Mouse (Mus musculus) cerebellum, adult 11-12 months (tissue): ENCODE measurements at regions not wholly inside any gene's neighbourhood (a gene's known extent, or its start where the extent isn't known, plus 50 kb on each side); places are given as distances from the start of the nearest gene placed in this dataset.
"Not testable (repeated sequence)": the region's sequence is repeated elsewhere in the genome, so short reads cannot be mapped to it uniquely, and the experiment has no call there.

Experiments
- DNase-seq: peaks from one replicate; pipeline ENCODE4 v3.0.0; 2022

DNA sequence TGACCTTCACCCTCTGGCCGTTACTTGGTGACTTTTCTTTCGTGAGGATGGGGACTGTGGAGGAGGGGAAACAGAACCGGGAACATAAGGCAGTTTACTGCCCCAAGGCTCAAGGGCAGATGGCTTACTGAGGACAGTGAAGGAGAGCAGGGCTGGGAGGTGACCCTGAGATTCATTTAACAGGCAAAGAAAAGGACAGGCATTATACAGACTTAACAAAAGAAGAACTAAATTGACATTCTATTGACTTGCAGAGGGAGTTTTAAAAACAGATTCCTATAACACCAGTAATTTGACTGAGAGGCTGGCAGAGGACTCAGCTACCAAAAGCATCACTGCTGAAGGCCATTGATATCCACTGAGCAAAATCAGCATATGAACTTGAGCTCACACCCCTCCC, 153.0 kb upstream of the 1700012A03Rik start:
- DNase-seq: peak; percentile 26

DNA sequence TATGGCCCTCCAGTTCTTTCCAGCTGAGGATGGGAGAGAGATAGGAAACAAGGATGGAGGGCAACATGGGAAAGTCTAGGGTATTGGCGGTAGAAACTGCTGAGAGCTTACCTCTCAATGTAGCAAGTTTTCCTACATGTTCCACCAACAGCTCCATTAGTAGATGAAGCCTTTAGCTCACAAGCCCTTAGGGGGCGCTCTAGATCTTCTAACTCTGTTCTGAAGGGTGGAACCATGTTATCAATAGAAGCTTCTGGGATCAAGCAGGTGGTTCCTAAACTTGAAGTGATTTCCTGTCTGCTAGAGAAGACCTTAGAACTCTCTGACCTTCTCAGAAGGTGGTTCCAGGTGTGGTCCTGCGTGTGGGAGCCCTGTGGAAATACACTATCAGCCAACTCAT, 154.2 kb upstream of the 1700012A03Rik start:
- DNase-seq: no peak

DNA sequence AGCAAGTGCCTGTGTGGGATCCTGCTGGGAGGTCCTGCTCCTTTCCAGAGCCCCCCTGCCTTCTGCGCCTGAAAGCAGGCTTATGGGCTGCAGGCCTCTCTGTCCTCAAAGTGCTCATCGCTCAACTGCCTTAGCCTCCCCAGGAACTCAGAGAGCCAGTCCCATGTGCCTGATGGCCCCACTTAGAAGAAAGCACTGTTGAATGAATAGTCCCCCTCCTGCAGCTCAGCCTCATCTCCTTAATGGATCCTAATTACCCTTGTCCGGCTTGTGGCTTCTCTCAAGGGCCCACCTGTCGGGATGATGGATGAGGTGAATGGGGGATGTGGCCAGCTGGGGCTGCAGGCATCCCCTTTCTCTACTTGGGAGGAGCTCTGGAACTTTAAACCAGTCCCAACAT, 163.1 kb upstream of the 1700012A03Rik start:
- no peak for DNase-seq

DNA sequence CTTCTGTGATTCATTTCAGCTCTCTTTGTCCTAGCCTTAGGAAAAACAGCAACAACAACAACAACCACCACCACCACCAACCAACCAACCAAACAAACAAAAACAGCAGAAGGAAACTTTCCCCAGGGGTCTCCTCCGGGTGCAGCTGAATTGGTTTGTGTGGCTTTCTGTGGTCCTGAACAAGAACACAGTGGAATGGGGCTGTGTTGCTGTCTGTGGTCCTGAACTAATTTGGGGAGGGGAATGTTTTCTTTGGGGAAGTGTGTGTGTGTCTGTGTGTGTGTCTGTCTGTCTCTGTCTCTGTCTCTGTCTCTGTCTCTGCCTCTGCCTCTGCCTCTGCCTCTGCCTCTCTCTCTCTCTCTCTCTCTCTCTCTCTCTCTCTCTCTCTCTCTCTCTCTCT, 164.8 kb upstream of the 1700012A03Rik start:
- not testable (repeated sequence) for DNase-seq

DNA sequence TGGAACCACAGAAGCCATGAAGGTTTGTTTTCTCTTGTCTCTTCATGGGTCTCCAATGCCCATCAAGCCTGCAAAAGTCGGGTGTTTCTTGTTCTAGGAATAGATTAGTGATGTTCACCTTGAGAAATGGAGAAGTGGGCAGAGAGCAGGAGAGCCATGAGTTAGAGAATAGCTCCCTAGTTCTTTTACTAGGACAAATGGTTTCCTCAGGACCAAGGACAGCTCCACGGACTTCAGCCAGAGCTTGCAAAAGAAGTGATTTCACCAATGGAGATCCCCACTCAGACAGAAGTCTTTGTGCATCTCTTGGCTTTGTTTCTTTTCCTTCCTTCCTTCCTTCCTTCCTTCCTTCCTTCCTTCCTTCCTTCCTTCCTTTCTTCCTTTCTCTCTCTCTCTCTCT, 166.3 kb upstream of the 1700012A03Rik start:
- no peak for DNase-seq

DNA sequence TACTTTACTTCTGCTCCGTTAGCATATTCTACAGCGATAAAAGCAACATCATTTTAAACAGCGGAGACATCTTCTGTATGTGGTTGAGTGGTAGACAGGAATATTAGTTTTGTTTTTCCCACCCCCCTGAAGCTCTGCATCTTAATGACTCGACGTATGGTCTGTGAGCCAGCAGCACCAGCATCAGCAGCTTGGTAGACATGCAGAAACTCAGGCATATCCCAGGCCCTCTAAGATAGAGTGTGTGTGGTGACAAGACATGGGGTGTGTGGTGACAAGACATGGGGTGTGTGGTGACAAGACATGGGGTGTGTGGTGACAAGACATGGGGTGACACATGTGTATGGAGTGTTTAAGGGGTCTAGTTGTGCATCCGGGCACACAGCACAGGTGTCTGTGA, 175.4 kb upstream of the 1700012A03Rik start:
- DNase-seq: no peak

DNA sequence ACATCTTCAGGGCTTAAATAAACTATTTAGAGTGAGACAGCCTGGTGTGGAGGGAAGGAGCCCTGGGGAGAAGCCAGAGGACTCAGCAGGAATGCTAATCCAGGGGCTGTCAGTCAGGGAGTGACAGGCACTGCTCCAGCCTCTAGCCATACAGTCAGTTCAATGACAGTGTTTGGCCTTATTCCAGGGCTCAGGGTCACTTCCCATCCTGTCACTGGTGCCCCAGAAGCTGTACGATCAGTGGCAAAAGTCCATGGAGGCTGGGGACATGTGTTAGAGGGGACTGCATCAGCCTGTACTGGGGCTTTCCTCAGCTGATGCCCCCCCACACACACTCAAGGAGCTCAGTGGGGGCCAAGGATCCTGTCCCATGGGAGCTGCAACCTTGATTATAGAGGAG, 176.1 kb upstream of the 1700012A03Rik start:
- no peak for DNase-seq

DNA sequence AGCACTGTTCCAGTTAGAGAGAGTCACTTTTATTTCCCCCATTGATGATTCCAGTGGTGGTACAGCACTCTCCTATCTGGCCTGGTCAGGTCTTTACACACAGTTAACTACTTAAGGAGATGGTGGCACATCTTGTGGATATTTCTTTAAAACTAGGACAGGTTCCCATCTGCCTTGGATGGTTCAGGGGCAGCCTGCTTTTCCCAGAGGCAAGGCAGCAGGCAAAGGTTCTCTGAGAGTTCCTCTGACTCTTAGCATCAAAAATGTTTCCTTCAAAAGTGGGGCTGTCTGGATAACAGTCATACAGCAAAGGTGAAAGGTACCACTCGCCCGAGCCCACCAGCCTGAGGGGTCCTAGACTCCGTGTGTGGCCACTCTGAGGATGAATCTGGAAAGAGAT, 178.3 kb upstream of the 1700012A03Rik start:
- no peak for DNase-seq

DNA sequence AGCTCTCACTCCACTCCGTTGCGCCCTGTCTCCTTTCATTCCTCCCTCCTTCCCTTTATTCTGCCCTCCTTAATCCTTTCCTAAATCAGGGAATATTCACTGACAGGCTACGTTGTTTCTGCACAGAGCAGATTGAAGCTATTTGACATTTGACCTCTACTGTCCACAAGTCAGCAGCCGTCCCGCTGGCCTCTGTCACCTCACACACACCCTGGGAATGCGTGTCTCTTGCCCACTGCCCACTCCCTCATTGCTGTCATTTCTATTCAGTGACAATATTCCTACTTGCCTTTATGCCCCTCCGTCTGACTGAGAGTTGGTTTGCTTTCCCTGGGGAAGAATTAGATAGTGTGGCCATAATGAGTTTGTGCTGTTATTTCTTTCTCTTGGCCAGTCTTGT, 188.1 kb upstream of the 1700012A03Rik start:
- no peak for DNase-seq

DNA sequence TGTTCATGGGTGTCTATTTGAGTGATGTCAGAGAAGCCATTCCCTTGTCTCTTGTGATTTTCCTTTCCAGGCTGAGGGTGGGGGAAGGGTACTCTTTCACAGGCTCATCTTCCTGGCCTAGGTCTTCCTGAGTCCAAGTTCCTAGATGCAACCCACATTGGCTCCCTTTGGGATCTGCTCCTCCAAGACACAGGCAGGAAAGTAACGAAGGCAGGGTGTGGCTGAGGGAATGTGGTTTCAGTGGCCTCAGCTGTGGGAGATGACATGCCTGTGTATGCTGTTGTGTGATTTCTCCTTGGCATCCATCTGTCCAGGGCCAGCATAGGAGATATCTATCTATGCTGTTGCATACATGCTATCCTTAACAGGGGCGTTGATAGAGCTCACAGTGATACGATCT, 190.4 kb upstream of the 1700012A03Rik start:
- DNase-seq: no peak

DNA sequence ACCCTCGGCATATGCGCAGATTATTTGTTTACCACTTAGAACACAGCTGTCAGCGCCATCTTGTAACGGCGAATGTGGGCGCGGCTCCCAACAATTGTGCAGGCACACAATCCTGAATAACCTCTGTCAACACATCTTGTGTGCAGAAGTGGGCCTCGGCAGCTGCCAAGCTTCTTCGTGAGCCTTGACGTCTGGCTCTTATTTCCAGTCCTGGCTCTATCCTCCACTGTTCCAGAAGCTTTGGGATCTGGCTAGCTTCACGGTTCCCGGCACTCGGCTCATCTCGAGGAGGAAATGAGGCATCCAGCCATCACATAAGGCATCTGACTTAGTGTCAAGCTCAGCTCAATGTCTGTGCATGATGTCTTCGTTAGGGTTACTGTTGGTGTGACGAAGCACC, 195.8 kb upstream of the 1700012A03Rik start:
- no peak for DNase-seq

DNA sequence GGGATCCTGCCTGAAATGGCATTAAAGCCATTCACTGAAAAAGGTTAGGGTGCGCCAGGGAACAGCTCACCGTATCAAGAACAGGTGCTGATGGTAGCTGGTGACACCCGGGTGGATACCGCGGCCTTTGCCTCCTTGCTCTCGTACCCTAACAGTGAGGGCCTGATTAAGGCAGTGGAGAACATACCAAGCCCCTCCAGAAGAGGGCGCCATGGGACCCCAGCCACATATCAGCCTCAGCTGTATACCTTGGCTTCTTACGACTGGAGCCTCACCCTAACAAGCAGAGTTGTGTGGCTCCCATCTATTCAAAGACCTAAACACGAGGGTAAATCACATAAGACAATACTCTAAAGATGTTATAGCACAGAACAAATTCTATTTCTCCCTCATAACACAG, 203.7 kb upstream of the 1700012A03Rik start:
- DNase-seq: no peak

DNA sequence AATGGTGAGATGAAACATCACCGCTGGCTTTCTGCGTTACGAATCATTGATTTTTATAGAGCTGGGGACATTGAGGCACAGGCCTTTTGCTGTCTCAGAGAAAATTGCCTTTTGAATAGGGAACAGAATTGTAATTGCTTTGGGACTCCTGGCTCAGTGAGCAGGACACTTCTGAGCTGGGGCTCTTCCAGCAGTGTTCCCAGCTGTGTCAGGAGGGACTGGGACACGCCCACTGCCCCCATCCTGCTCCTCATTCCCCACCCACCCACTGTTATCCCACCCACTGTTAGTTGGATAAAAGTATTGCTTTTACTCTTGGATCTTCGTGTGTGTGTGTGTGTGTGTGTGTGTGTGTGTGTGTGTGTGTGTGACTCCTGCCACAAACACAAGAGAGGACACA, 204.4 kb upstream of the 1700012A03Rik start:
- DNase-seq: no peak

DNA sequence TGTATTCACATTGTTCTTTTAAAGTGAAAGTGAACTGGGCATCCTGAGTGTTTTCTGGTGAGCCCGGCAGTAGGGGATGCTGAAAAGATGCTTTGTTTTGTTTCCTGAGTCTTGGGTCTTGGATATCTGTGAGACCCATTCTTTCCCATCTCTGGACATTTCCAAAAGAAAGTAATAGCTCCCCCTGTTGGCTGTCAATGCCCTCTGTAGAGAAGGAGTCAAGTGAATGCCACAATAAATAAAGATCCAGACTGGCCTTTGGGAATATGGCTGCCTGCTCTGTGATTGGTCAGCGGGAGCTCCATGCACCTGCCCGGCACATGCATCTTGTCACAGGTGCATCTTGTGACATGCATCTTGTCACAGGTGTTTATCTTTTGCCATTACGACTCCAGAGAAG, 209.4 kb upstream of the 1700012A03Rik start:
- DNase-seq: no peak

DNA sequence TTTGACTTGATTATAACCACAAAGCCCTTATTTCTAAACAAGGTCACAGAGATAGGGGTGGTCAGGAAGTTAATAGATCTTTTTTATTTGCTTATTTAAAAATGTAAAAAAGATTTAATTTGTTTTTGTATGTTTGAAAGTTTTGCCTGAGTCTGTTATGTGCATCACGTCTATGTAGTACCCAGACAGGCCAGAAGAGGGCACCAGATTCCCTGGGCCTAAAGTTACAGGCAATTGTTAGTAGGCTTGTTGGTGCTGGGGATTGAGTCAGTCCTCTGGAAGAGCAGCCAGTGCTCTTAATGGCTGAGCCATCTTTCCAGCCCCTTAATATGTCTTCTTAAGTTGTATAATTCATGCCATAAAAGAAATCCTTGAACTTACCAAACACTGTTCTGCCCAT, 211.5 kb upstream of the 1700012A03Rik start:
- DNase-seq: no peak

DNA sequence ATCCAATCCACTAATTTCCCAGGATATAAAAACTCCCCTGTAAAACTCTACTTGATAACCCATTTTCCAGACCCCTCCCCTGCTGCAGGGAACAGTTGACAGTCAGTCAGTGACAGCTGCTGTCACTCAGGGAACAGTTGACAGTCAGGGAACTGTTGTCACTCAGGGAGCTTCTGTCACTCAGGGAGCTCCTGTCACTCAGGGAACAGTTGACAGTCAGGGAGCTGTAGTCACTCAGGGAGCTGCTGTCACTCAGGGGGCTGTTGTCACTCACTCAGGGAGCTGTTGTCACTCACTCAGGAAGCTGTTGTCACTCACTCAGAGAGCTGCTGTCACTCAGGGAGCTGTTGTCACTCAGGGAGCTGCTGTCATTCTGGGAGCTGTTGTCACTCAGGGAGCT, 214.3 kb upstream of the 1700012A03Rik start:
- DNase-seq: no peak

DNA sequence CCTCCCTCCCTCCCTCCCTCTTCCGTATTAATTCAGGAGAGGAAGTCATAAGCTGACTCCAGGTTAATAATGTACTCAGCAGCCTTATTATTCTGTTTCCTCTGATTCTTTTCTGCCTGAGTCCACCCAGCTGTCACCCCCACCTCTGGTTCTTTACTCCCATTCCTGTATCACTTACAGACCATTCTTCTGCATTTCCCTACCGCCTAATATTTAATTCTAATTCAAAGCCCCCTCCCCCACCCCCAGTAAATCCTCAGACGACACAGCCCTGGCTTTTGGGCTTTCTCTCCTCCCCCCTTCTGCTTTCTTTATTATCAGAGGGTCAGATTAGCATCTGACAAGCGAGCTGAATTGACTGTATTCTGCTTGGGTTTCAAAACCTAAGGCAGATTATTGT, 215.5 kb upstream of the 1700012A03Rik start:
- no peak for DNase-seq

DNA sequence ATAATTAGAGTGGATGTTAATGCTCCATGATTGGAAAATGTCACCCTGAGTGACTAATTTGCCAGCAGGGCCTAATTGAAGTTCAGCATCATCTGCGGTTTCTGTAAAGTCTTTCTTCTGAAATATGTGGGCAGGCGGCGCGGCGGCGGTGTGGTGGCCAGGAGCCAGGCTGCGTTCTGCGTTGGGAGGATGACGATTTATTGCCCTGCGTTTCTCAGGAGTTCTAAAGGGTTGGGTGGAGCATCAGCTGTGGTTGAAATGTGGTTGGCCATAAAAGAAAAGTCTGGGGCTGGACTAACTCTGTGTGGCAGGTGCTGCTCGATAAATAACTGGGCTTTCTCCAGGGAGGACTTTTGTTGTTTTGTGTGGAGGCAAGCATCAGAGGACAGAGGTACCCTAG, 219.4 kb upstream of the 1700012A03Rik start:
- no peak for DNase-seq

DNA sequence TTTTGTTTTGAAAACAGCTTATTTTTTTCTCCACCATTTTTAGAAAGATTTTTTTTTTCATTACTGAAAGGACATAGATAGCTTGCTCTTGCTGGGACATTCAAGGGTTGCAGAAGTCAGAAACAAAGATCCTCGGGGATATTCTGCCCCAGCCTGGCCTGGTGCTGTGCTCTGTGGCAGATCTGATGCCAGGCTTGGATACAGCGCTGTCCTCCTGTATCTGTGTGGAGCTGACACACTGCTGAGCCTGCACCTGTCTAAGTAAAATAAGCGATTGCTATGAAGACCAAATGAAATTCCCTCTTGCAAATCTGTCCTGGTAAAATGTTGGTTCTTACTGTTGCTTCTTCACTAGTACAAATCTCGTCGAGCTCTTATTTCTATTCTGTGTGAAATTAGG, 226.4 kb upstream of the 1700012A03Rik start:
- DNase-seq: peak; percentile 59

DNA sequence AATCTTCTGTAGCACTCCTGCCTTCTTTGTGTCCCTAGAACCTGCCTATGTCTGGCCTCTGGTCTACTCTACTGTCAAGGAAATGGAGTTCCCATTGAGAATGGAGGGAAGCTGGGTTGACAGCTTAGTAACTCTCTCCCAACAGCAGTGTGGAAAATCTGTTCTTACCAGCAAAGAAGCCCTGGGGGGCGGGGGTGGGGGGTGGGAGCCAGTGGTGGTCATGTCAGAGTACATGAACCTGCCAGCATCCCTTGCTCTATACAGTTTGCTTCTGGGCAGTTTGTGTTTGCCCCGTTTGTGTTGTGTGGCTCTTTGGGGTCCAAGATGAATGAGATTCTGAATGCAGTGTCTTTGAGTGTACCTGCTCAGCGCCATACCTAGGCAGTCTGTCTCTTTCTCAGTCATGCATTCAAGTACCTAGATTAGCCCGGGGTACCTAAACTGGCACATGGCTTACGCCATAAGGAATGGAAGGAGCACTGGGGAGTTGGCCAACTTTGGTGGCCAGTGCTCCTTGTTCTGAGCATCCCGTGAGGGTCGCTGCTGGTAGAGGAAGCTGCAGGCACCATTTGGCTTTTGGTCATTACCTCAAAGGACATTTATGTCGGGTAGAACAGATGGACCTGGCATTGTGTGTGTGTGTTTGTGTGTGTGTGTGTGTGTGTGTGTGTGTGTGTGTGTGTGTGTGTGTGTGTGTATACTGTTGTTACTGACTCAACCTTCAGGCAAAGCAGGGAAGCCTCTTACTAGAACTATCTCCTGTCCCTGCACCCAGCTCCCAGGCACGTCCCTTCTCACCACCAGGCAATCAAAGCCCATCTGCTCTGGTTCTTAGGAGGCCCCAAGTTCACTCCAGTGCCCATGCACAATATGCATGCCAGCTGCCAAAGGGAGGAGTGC, 227.6 kb upstream of the 1700012A03Rik start:
- peak; percentile 60 for DNase-seq

DNA sequence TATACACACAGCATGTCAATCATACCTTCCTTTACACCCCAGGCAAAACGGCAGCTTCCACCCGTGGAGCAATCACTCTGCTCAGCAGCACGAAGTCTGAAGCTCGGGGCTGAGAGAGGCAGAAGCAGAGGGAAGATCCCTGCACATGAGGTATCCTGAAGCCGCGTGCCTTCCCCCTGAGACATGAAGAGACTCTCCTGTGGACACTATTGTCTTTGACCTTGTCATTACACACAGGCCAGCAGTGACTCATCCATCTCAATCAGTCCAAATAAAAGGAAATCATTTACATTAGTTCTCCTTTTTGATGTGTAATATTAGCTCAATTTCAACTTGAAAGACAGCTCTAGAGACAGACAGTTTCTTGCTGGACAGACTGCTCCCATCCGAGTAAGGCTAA, 228.4 kb upstream of the 1700012A03Rik start:
- no peak for DNase-seq

DNA sequence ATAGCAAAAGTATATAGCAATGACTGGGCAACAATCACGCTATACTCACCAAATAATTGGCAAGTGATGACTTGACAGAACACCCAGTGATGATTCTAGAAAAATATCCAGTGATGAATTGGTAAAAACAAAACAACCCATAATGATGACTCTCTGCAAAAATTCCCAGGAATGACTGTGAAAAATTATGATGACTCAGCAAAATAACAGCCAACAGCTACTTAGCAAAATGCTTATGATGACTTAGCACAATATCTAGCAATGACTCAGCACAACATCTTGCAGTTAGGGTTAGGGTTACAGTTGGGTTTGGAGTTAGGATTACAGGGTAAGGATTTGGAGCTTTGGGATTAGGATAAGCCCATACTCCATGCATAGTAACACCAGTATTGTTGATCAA, 232.4 kb upstream of the 1700012A03Rik start:
- no peak for DNase-seq

DNA sequence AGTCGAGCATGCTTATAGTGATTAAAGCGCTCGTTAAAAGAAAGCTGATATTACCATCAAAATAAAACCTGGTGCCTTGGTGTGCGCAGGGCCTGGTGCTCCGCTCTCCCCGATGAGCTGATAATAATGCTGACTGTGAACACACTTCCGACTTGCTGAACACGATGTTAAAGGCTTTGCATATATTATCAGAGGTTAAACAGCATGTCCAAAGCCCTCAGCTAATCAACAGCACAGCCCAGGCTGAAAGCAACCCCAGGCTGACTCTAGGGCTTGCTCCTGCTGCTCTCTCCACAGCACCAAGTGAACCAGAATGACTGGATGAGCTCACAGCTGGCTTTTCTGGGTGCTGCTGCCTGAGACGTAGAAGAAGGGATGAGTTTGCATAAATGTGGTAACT, 238.2 kb upstream of the 1700012A03Rik start:
- DNase-seq: no peak

DNA sequence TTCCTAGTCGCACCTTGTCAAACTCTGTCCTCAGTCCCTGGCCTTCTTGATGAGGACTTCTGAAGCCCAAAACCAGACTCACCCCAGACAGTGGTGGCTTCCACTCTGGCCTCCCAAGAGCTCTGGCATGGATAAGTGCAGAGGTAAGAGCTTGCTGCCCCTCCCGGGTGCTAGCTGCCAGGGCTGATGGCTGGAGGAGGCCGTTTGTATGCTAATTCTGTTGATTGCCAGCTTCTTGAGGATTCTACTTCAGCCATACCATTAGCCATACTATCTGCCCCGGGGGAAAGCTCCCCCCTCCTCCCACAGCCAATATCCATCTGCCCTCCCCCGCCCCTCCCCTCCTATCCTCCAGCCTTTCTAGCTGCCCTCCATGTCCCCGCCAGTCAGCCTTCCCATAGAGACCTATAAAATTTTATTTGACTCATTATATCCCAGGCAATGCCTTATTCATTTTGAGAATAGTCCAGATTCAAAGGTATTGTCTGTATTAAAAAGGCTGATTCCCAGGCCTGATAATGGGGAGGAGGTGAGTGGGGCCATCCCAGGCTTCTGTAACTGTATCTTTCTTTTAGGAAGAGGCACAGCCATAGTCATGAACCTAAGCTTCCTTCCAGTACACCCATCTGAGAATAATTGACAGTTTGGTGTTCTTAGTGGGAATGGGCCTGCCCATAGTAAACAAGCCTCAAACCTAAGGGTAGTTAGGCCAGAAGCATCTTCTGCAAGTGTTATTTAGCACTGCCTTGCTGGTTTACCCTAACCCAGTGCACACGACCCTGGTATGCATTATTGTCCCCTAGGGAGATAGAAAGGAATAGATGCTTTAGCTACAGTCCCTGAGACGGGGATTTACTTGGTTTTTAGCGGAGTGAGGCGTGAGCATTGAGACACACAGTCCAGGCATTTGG, 239.2 kb upstream of the 1700012A03Rik start:
- DNase-seq: no peak
